Mouse (Mus musculus) gastrocnemius, adult 18-20 months (tissue): ENCODE results near the gene Prdm10. TPM values are rescaled to one million over a fixed set of nuclear protein-coding genes. Genes with fewer than 3 reads are reported as not detected.

Source experiments
- total RNA-seq, 2 experiments: library from RNA; stranded (reverse); gene quantifications; 2 replicates each; pipeline ENCODE4 v1.2.3; 2021

The Prdm10 gene
- total RNA-seq, 2 experiments from 2014 or later: 3.7 to 4.1 TPM

Other genes starting within 250 kb of the Prdm10 start
- gene Zbtb44, start 249.9 kb upstream of the Prdm10 start, total RNA-seq: 10 to 100 TPM; 65.6 to 66.4 TPM
- under 1 TPM in 1 of 2 experiments, not detected in 1; 0.41 TPM for gene St14, start 148.7 kb upstream of the Prdm10 start, total RNA-seq
- gene Aplp2, start 68.7 kb upstream of the Prdm10 start, total RNA-seq: 100 to 1,000 TPM in 1 of 2 experiments, 10 to 100 TPM in 1; 99.7 to 123 TPM
- gene Nfrkb, start 105.7 kb downstream of the Prdm10 start, total RNA-seq: 1 to 10 TPM; 8.6 to 8.7 TPM
- gene Tmem45b, start 183.9 kb downstream of the Prdm10 start, total RNA-seq: 1 to 10 TPM in 1 of 2 experiments, under 1 TPM in 1; 0.87 to 2.8 TPM